Mouse (Mus musculus) lung, adult 2 months (tissue): ENCODE results near the gene Ulbp1.

Source experiments
- CTCF ChIP-seq: fragments of 200-500 bp; IDR thresholded peaks from 2 replicates; pipeline ENCODE4 v1.5.1; 2011; ENCODE audit warnings: mild to moderate bottlenecking, low read length, control low read depth; ENCODE audit not compliant: insufficient read depth
- POLR2A ChIP-seq: fragments of 200-500 bp; IDR thresholded peaks from 2 replicates; pipeline ENCODE4 v1.6.1; 2011; ENCODE audit warnings: low read depth, mild to moderate bottlenecking, control low read depth, low read length, borderline replicate concordance; ENCODE audit errors: extremely low read depth

DNA sequence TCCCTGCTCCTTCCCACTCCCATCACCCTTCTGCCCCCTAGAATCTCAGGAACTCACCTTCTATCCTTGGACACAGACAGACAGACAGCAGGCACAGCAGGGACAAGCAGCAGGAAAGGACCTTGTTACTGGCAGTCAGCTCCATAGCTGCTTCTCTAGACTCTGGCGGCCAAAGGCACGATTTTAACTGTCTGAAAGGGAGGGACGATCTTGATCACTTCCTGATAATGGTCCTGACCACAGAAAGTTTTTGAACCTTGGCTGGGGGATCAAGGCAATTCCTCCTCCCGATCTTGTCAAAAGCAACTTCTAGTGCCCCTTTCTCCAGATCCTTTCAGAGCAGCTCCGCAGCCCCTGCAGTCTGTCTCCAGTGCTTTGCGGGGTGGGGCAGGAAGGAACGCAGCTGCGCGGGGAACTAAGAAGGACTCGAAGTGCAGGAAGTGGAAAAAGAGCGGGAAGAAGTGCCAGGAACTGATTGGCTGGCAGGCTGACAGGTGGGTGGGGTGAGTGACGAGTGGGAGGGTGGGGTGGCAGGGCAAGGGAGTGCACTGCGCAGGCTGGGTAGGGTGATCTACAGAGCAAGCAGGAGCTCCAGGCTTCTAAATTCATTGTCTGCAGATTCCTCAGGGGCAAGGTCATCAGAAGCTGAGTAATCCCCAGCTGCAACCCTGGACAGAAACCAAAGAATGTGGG lies at the start of gene Ulbp1:
- TF ChIP-seq POLR2A: no peak
- TF ChIP-seq CTCF: no peak
